Mouse (Mus musculus): ENCODE results near the gene Cep72. TPM values are rescaled to one million over a fixed set of nuclear protein-coding genes. Genes with fewer than 3 reads are reported as not detected.
A peak's percentile ranks its signal among the peaks of the same experiment; 100 is the strongest.
"Not testable (repeated sequence)": the region's sequence is repeated elsewhere in the genome, so short reads cannot be mapped to it uniquely, and the experiment has no call there.

Gene Cep72
- polyA plus RNA-seq, 1 experiment from 2014 or later: 25.2 TPM

- H3K4me2 ChIP-seq (ENCODE audit: low read depth, low read length): peak overlapping the region; percentile 97
- ATAC-seq (replicated peaks; ENCODE audit: insufficient number of reproducible peaks, low FRiP score, low TSS enrichment, low read depth) (peak; percentile 17; the same call in 1 of the 2 replicates), DNase-seq (ENCODE audit: low spot score) (peak; percentile 83)
- peaks cover 13% of the 10 kb centered on the region; the same call in 1 of the 2 replicates for H3K27me3 ChIP-seq (ENCODE audit: control insufficient read depth, insufficient read depth, low read length)
- no peak overlapping the region for H3K27ac ChIP-seq (replicated peaks; ENCODE audit: low read depth, low read length)
- WGBS: under 1% methylated on average over 55 of the region's 55 CpGs
- no peaks in the 10 kb centered on the region for H3K36me3 ChIP-seq (replicated peaks; ENCODE audit: control insufficient read depth, insufficient read depth, low read depth, low read length)
- H3K4me3 ChIP-seq (ENCODE audit: low read depth, low read length): peak overlapping the region; percentile 38
- no peaks in the 10 kb centered on the region for H3K4me1 ChIP-seq (ENCODE audit: control insufficient read depth, insufficient read depth, low read length)
- peak overlapping the region; percentile 22 for H3K9ac ChIP-seq (replicated peaks; ENCODE audit: low read length)
- no peaks in the 10 kb centered on the region for H3K9me3 ChIP-seq (replicated peaks; ENCODE audit: control insufficient read depth, low read length)
Observed at GRCm38 (mm10) chr13:74009791-74010614, 52.1 kb downstream of the Cep72 start.

GRCm38 (mm10) chr13:74008948-74009718 lies 53.0 kb downstream of the Cep72 start, which contains the start of gene Tppp:
Gene Tppp (plus strand): TSS chr13:74009407.
- H3K27me3 ChIP-seq (ENCODE audit: control insufficient read depth, insufficient read depth, low read length): peaks cover 13% of the 10 kb centered on the region; the same call in 1 of the 2 replicates
- ATAC-seq (replicated peaks; ENCODE audit: insufficient number of reproducible peaks, low FRiP score, low TSS enrichment, low read depth) (peak; percentile 95), DNase-seq (ENCODE audit: low spot score) (peak; percentile 91)
- no peak within 1 kb of the TSS for H3K27ac ChIP-seq (replicated peaks; ENCODE audit: low read depth, low read length)
- H3K4me2 ChIP-seq (ENCODE audit: low read depth, low read length): peak within 1 kb of the TSS; percentile 97
- H3K4me3 ChIP-seq (ENCODE audit: low read depth, low read length): peak within 1 kb of the TSS; percentile 38
- WGBS: under 1% methylated on average over 56 of the region's 56 CpGs
- H3K9ac ChIP-seq (replicated peaks; ENCODE audit: low read length): peak within 1 kb of the TSS; percentile 53
- no peaks in the 10 kb centered on the region for H3K4me1 ChIP-seq (ENCODE audit: control insufficient read depth, insufficient read depth, low read length)
- no peaks in the 10 kb centered on the region for H3K9me3 ChIP-seq (replicated peaks; ENCODE audit: control insufficient read depth, low read length)
- no peaks in the 10 kb centered on the region for H3K36me3 ChIP-seq (replicated peaks; ENCODE audit: control insufficient read depth, insufficient read depth, low read depth, low read length)

- not testable (repeated sequence) for H3K9me3 ChIP-seq (replicated peaks; ENCODE audit: control insufficient read depth, low read length); DNase-seq (ENCODE audit: low spot score); H3K4me2 ChIP-seq (ENCODE audit: low read depth, low read length); H3K4me3 ChIP-seq (ENCODE audit: low read depth, low read length); H3K4me1 ChIP-seq (ENCODE audit: control insufficient read depth, insufficient read depth, low read length); ATAC-seq (replicated peaks; ENCODE audit: insufficient number of reproducible peaks, low FRiP score, low TSS enrichment, low read depth); H3K9ac ChIP-seq (replicated peaks; ENCODE audit: low read length); H3K36me3 ChIP-seq (replicated peaks; ENCODE audit: control insufficient read depth, insufficient read depth, low read depth, low read length); H3K27ac ChIP-seq (replicated peaks; ENCODE audit: low read depth, low read length)
- peaks cover 13% of the 10 kb centered on the region; the same call in 1 of the 2 replicates for H3K27me3 ChIP-seq (ENCODE audit: control insufficient read depth, insufficient read depth, low read length)
- 86% methylated on average over 2 of the region's 2 CpGs for WGBS
Observed at GRCm38 (mm10) chr13:74008216-74008615, 53.9 kb downstream of the Cep72 start.

GRCm38 (mm10) chr13:74006881-74007280 lies 55.2 kb downstream of the Cep72 start:
- H3K27ac ChIP-seq (replicated peaks; ENCODE audit: low read depth, low read length); H3K36me3 ChIP-seq (replicated peaks; ENCODE audit: control insufficient read depth, insufficient read depth, low read depth, low read length); H3K9me3 ChIP-seq (replicated peaks; ENCODE audit: control insufficient read depth, low read length); H3K4me1 ChIP-seq (ENCODE audit: control insufficient read depth, insufficient read depth, low read length); H3K9ac ChIP-seq (replicated peaks; ENCODE audit: low read length); H3K4me3 ChIP-seq (ENCODE audit: low read depth, low read length); ATAC-seq (replicated peaks; ENCODE audit: insufficient number of reproducible peaks, low FRiP score, low TSS enrichment, low read depth); H3K4me2 ChIP-seq (ENCODE audit: low read depth, low read length); DNase-seq (ENCODE audit: low spot score): not testable (repeated sequence)
- WGBS: 92% methylated on average over 4 of the region's 4 CpGs
- peaks cover 13% of the 10 kb centered on the region; the same call in 1 of the 2 replicates for H3K27me3 ChIP-seq (ENCODE audit: control insufficient read depth, insufficient read depth, low read length)

GRCm38 (mm10) chr13:74001492-74001891 lies 60.6 kb downstream of the Cep72 start:
- no peak for DNase-seq (ENCODE audit: low spot score)
- ATAC-seq (replicated peaks; ENCODE audit: insufficient number of reproducible peaks, low FRiP score, low TSS enrichment, low read depth): no peak
- H3K9me3 ChIP-seq (replicated peaks; ENCODE audit: control insufficient read depth, low read length): no peaks in the 10 kb centered on the region
- H3K27ac ChIP-seq (replicated peaks; ENCODE audit: low read depth, low read length): no peak overlapping the region
- H3K4me3 ChIP-seq (ENCODE audit: low read depth, low read length): no peak overlapping the region
- H3K36me3 ChIP-seq (replicated peaks; ENCODE audit: control insufficient read depth, insufficient read depth, low read depth, low read length): no peaks in the 10 kb centered on the region
- no peaks in the 10 kb centered on the region for H3K4me1 ChIP-seq (ENCODE audit: control insufficient read depth, insufficient read depth, low read length)
- WGBS: 85% methylated on average over 4 of the region's 4 CpGs
- no peaks in the 10 kb centered on the region for H3K27me3 ChIP-seq (ENCODE audit: control insufficient read depth, insufficient read depth, low read length)
- no peak overlapping the region for H3K9ac ChIP-seq (replicated peaks; ENCODE audit: low read length)
- no peak overlapping the region for H3K4me2 ChIP-seq (ENCODE audit: low read depth, low read length)

GRCm38 (mm10) chr13:74000961-74001360 lies 61.1 kb downstream of the Cep72 start:
- no peak overlapping the region for H3K9ac ChIP-seq (replicated peaks; ENCODE audit: low read length)
- no peak overlapping the region for H3K4me2 ChIP-seq (ENCODE audit: low read depth, low read length)
- H3K4me1 ChIP-seq (ENCODE audit: control insufficient read depth, insufficient read depth, low read length): no peaks in the 10 kb centered on the region
- ATAC-seq (replicated peaks; ENCODE audit: insufficient number of reproducible peaks, low FRiP score, low TSS enrichment, low read depth): no peak
- H3K4me3 ChIP-seq (ENCODE audit: low read depth, low read length): no peak overlapping the region
- H3K27ac ChIP-seq (replicated peaks; ENCODE audit: low read depth, low read length): no peak overlapping the region
- H3K36me3 ChIP-seq (replicated peaks; ENCODE audit: control insufficient read depth, insufficient read depth, low read depth, low read length): no peaks in the 10 kb centered on the region
- WGBS: 80% methylated on average over 6 of the region's 6 CpGs
- no peaks in the 10 kb centered on the region for H3K27me3 ChIP-seq (ENCODE audit: control insufficient read depth, insufficient read depth, low read length)
- H3K9me3 ChIP-seq (replicated peaks; ENCODE audit: control insufficient read depth, low read length): no peaks in the 10 kb centered on the region
- DNase-seq (ENCODE audit: low spot score): no peak

GRCm38 (mm10) chr13:74000519-74000918 lies 61.6 kb downstream of the Cep72 start:
- Histone ChIP-seq H3K36me3 (replicated peaks; ENCODE audit: control insufficient read depth, insufficient read depth, low read depth, low read length) (no peaks in the 10 kb centered on the region), H3K27me3 (ENCODE audit: control insufficient read depth, insufficient read depth, low read length) (no peaks in the 10 kb centered on the region), H3K9ac (replicated peaks; ENCODE audit: low read length) (no peak overlapping the region), H3K4me1 (ENCODE audit: control insufficient read depth, insufficient read depth, low read length) (no peaks in the 10 kb centered on the region), H3K27ac (replicated peaks; ENCODE audit: low read depth, low read length) (no peak overlapping the region), H3K9me3 (replicated peaks; ENCODE audit: control insufficient read depth, low read length) (no peaks in the 10 kb centered on the region), H3K4me3 (ENCODE audit: low read depth, low read length) (no peak overlapping the region), H3K4me2 (ENCODE audit: low read depth, low read length) (no peak overlapping the region)
- DNase-seq (ENCODE audit: low spot score) (no peak), ATAC-seq (replicated peaks; ENCODE audit: insufficient number of reproducible peaks, low FRiP score, low TSS enrichment, low read depth) (no peak)

- Histone ChIP-seq H3K36me3 (replicated peaks; ENCODE audit: control insufficient read depth, insufficient read depth, low read depth, low read length) (no peaks in the 10 kb centered on the region), H3K4me3 (ENCODE audit: low read depth, low read length) (no peak overlapping the region), H3K27ac (replicated peaks; ENCODE audit: low read depth, low read length) (no peak overlapping the region), H3K27me3 (ENCODE audit: control insufficient read depth, insufficient read depth, low read length) (no peaks in the 10 kb centered on the region), H3K4me2 (ENCODE audit: low read depth, low read length) (no peak overlapping the region), H3K4me1 (ENCODE audit: control insufficient read depth, insufficient read depth, low read length) (no peaks in the 10 kb centered on the region), H3K9ac (replicated peaks; ENCODE audit: low read length) (no peak overlapping the region), H3K9me3 (replicated peaks; ENCODE audit: control insufficient read depth, low read length) (no peaks in the 10 kb centered on the region)
- DNase-seq (ENCODE audit: low spot score) (no peak), ATAC-seq (replicated peaks; ENCODE audit: insufficient number of reproducible peaks, low FRiP score, low TSS enrichment, low read depth) (no peak)
- WGBS: 86% methylated on average over 4 of the region's 4 CpGs
Observed at GRCm38 (mm10) chr13:73996456-73996855, 65.6 kb downstream of the Cep72 start.
